Mouse (Mus musculus) G1E (cell line): Measurements from ENCODE around the gene Gm17617.

Experiments
- CTCF ChIP-seq: IDR thresholded peaks from 2 replicates; pipeline ENCODE4 v1.5.1; 2012; ENCODE audit warnings: low read depth, low read length, inconsistent platforms, mixed read lengths
- GATA1 ChIP-seq: IDR thresholded peaks from 2 replicates; pipeline ENCODE4 v1.6.1; 2012; ENCODE audit warnings: borderline replicate concordance, low read length, inconsistent platforms, mixed read lengths
- GATA2 ChIP-seq: IDR thresholded peaks from 2 replicates; pipeline ENCODE4 v1.6.1; 2012; ENCODE audit warnings: low read depth, low read length, inconsistent platforms, borderline replicate concordance
- POLR2AphosphoS5 ChIP-seq: IDR thresholded peaks from 2 replicates; pipeline ENCODE4 v1.6.1; 2012; ENCODE audit warnings: low read depth, low read length, inconsistent platforms; ENCODE audit not compliant: insufficient replicate concordance
- TAL1 ChIP-seq: conservative IDR thresholded peaks from 2 replicates; pipeline ENCODE4 v1.6.1; 2012; ENCODE audit warnings: low read depth, low read length, inconsistent platforms, mixed read lengths

- no peak for TF ChIP-seq GATA2
- TF ChIP-seq CTCF, result no peak
- no peak for TF ChIP-seq GATA1
- TF ChIP-seq POLR2AphosphoS5, result no peak
- no peak for TF ChIP-seq TAL1
Observed at GRCm38 (mm10) chr13:55177903-55178496, 44.7 kb upstream of the Gm17617 start.
